Mouse (Mus musculus) embryo, embryonic 10.5 days (tissue): Measurements from ENCODE around the gene Psmc3ip.

Experiments used
- DNase-seq: peaks from one replicate; pipeline ENCODE4 v3.0.0-alpha.2; 2015; ENCODE audit warnings: low spot score

Psmc3ip gene

GRCm38 (mm10) chr11:101052751-101053473, 42.3 kb downstream of the Psmc3ip start:
- DNase-seq = no peak

DNA sequence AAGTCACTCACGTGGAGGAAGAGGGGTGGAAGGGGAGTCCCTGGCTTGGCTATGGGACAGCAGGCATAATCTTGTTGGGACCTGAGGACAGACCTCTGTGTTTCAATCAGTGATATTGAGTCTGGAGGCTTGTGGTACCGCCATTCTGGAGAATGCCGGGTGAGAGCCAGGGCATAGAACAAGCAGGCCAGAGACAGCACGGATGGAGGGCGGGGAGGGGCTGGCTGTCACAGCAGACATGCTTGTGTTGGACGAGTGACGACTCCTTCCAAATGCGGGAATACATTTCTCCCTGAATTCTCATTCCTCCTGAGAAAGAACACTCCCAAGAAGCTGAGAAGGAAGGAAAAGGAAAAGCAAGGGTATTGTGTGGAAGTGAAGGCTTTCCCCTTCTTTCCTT, 43.6 kb downstream of the Psmc3ip start:
- DNase-seq = no peak

DNA sequence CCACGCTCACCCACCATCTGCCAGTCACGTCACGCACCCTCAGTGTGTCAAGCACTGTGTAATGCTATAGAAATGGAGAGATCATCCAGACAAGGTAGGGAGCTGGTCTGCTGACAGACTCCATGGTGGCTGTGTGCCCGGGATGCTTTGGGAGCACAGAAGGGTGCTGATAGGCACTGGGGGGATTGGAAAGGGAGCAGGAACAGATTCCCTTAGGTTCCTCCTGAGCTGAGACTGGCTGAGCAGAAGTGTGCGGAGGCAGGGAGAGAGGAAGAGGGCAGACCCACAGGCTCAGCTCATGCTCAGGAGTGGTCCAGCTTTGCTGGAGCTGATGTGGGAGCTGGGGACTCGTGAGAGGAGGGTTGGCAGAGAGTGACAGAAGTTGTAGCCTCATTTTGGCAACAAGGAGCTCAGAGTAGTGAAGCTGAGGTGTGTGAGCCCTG, 44.2 kb downstream of the Psmc3ip start:
- DNase-seq = no peak

- no peak for DNase-seq
Measured at GRCm38 (mm10) chr11:101050359-101050758, 44.9 kb downstream of the Psmc3ip start.

GRCm38 (mm10) chr11:101047502-101047901, 47.7 kb downstream of the Psmc3ip start:
- no peak for DNase-seq

GRCm38 (mm10) chr11:101046440-101046839, 48.8 kb downstream of the Psmc3ip start:
- DNase-seq = no peak

DNA sequence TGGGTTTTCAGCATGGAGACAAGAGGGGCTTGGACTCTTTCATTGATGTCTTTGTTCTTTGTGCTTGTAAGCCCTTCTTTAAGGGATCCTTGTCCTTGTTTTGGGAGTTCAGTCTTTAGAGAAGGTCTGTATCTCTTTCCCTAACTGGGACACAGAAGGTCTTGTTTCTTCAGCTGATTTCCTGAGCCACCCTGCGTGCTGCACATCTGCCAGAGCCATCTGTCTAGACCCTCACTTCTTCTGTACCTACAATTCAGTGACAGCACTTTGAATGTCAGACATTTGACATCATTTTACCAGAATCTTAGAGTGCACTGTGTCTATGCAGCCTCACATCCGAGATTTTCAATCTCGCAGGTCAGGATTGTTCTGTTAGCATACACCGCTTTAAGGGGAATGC, 49.4 kb downstream of the Psmc3ip start:
- no peak for DNase-seq
